In the genomic region with DNA sequence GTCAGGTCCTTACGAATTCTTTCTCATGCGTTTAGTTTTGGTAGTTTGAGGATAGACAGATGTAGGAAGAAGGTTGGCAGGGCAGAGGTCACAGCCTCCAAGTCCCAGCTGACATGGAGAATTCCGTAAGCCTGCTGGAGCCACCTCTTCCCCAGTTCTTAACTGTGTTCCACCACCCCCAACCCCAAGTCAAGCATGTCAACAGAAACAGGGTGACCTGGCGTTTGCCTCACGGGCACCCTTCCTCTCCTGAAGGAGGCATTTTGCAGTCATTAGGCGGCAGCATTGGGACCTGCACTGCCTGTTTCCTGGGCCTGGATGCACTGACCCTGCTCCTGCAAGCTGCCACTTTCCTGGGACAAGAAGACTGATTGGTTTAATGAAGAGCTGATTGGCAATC, we compare ENCODE assay signal across 24 mouse cellular contexts. TPM values are rescaled to one million over a fixed set of nuclear protein-coding genes. Genes with fewer than 3 reads are reported as not detected.
DNase-seq lines count a peak whose midpoint lies in the region; ATAC-seq and TF ChIP-seq lines count a peak whose summit lies in the region.
"Had no signal": no experiment of that assay in that cellular context is flagged by ENCODE, and none has a peak within 500 bp of the region (broad histone marks: within the 10 kb centered on the region; RNA-seq: fewer than 3 reads in every experiment).

No protein-coding gene starts in this region.

- H3K27me3 ChIP-seq in liver, adult 2 months (ENCODE audit: control insufficient read depth, insufficient read depth, low read length), result no peaks in the 10 kb centered on the region
- H3K27me3 ChIP-seq in megakaryocyte, embryonic 14.5 days (replicated peaks), result no peaks in the 10 kb centered on the region
- H3K27me3 ChIP-seq in hindbrain, postnatal 0 days (ENCODE audit: insufficient read depth, low read length), result no peaks in the 10 kb centered on the region
- H3K27me3 ChIP-seq: forebrain, embryonic 13.5 days; hindbrain, embryonic 12.5 days; Patski had no signal

- 61% methylated on average over 6 of the region's 6 CpGs for WGBS in liver, adult 2 months
- WGBS in hindbrain, postnatal 0 days, result 86% methylated on average over 6 of the region's 6 CpGs

- TF ChIP-seq POLR2A in liver, adult 2 months (IDR thresholded peaks at IDR 0.05; ENCODE audit: extremely low read depth, insufficient read depth, low read length), result no peak

- H3K4me3 ChIP-seq in liver, adult 2 months (ENCODE audit: insufficient read depth, low read depth, low read length), result no peak overlapping the region
- H3K4me3 ChIP-seq in megakaryocyte, embryonic 14.5 days (replicated peaks), result peak overlapping the region; percentile 31
- no peak overlapping the region for H3K4me3 ChIP-seq in hindbrain, postnatal 0 days (ENCODE audit: low read length)
- H3K4me3 ChIP-seq: embryonic facial prominence, embryonic 10.5 days; forebrain, embryonic 13.5 days; hindbrain, embryonic 12.5 days had no signal

- H3K4me1 ChIP-seq in liver, adult 2 months (ENCODE audit: control insufficient read depth, insufficient read depth, low read length), result peaks cover 54% of the 10 kb centered on the region
- H3K4me1 ChIP-seq in megakaryocyte, embryonic 14.5 days, result peaks cover 87% of the 10 kb centered on the region
- H3K4me1 ChIP-seq in hindbrain, postnatal 0 days (ENCODE audit: insufficient read depth, low read length), result peaks cover 5% of the 10 kb centered on the region; the same call in 1 of the 2 replicates

- H3K27ac ChIP-seq in liver, adult 2 months (replicated peaks; ENCODE audit: insufficient read depth, low read depth, low read length), result peak overlapping the region; percentile 38
- no peak overlapping the region for H3K27ac ChIP-seq in hindbrain, postnatal 0 days
- H3K27ac ChIP-seq: embryonic facial prominence, embryonic 10.5 days; forebrain, embryonic 13.5 days; hindbrain, embryonic 12.5 days had no signal

- no peak overlapping the region for H3K9ac ChIP-seq in liver, adult 2 months (ENCODE audit: low read depth, low read length)
- H3K9ac ChIP-seq in hindbrain, postnatal 0 days (replicated peaks; ENCODE audit: low read length), result no peak overlapping the region
- H3K9ac ChIP-seq: forebrain, embryonic 13.5 days; forebrain, postnatal 0 days had no signal

- no peak overlapping the region for H3K4me2 ChIP-seq in hindbrain, postnatal 0 days (ENCODE audit: low read depth, low read length)
- H3K4me2 ChIP-seq: forebrain, embryonic 13.5 days; hindbrain, embryonic 12.5 days had no signal

- no peak for TF ChIP-seq CTCF in liver, adult 2 months (IDR thresholded peaks at IDR 0.05; ENCODE audit: low read depth, low read length)
- TF ChIP-seq CTCF in hindbrain, postnatal 0 days (IDR thresholded peaks at IDR 0.05; ENCODE audit: low read depth), result no peak

- peaks cover 7% of the 10 kb centered on the region; the same call in 1 of the 2 replicates for H3K36me3 ChIP-seq in liver, adult 2 months (ENCODE audit: control insufficient read depth, insufficient read depth, low read length)
- peaks cover 87% of the 10 kb centered on the region for H3K36me3 ChIP-seq in megakaryocyte, embryonic 14.5 days (replicated peaks; ENCODE audit: low read length)
- H3K36me3 ChIP-seq in hindbrain, postnatal 0 days (ENCODE audit: insufficient read depth, low read length), result peaks cover 38% of the 10 kb centered on the region

- no peak for ATAC-seq in megakaryocyte, adult 5-6 weeks (ENCODE audit: poor library complexity, severe bottlenecking)
- no peak for ATAC-seq in hindbrain, postnatal 0 days
- ATAC-seq: activated CD4-positive, CD25-positive, alpha-beta regulatory T cell, adult 4 months; forebrain, embryonic 13.5 days; forebrain, postnatal 0 days; hindbrain, embryonic 16.5 days; Patski had no signal

- H3K79me2 ChIP-seq in liver, adult 2 months (ENCODE audit: control insufficient read depth, insufficient read depth, low read length), result peaks cover 44% of the 10 kb centered on the region

- no peaks in the 10 kb centered on the region for H3K9me3 ChIP-seq in megakaryocyte, embryonic 14.5 days
- no peaks in the 10 kb centered on the region for H3K9me3 ChIP-seq in hindbrain, postnatal 0 days (ENCODE audit: low read length)
- H3K9me3 ChIP-seq: embryonic facial prominence, embryonic 10.5 days; forebrain, embryonic 13.5 days; hindbrain, embryonic 12.5 days had no signal

- DNase-seq in adrenal gland, postnatal 14 days, result peak; percentile 61
- DNase-seq in adrenal gland, adult 8-10 months, result no peak
- DNase-seq in liver, adult 2 months (ENCODE audit: extremely low read depth, low read depth, low spot score), result no peak
- DNase-seq in liver, result no peak
- DNase-seq in adipocyte (ENCODE audit: low spot score), result peak; percentile 89
- DNase-seq in hindbrain, postnatal 0 days (ENCODE audit: low spot score), result no peak
- DNase-seq: adrenal gland, postnatal 25 days; cerebellum, adult 2 months; cerebellum, postnatal 10 days; forebrain, postnatal 0 days; gastrocnemius, postnatal 14 days; heart, postnatal 10 days; heart, postnatal 4 days had no signal

RNA-seq across cellular contexts. Expression of gene Slc25a44, which starts 6.9 kb away (rescaled TPM):
- total RNA-seq in adrenal gland, postnatal 14 days (2021), result 46.7 and 51.7 TPM in 2 replicates
- 10 to 100 TPM; 44.3 to 50.8 (median 47.0) TPM for total RNA-seq in adrenal gland, adult 8-10 months (2022)
- total RNA-seq in liver, adult 2 months (2014; rRNA removed), result 26.1 and 28.1 TPM in 2 replicates
- polyA plus RNA-seq in liver, adult 2 months (2012; rRNA removed), result 57.0 and 60.9 TPM in 2 replicates
- polyA plus RNA-seq in megakaryocyte, embryonic 14.5 days (2012; ENCODE audit: insufficient read depth, low replicate concordance), result 6.7 and 7.2 TPM in 2 replicates
- total RNA-seq in megakaryocyte, adult 5-6 weeks (2015), result 11.4 and 11.6 TPM in 2 replicates
- total RNA-seq in megakaryocyte, adult 5-6 weeks (2017), result 17.4 and 18.7 TPM in 2 replicates
- 68.3 and 68.6 TPM in 2 replicates for total RNA-seq in hindbrain, postnatal 0 days (2014; rRNA removed)
- 31.9 and 34.1 TPM in 2 replicates for polyA plus RNA-seq in hindbrain, postnatal 0 days (2015; fragmentation: Nextera tagmentation; extraction: Ambion mirVana)

RNA-seq across cellular contexts. Expression of gene Pmf1, which starts 7.9 kb away (rescaled TPM):
- total RNA-seq in adrenal gland, postnatal 14 days (2021), result 57.0 and 58.2 TPM in 2 replicates
- 10 to 100 TPM; 31.5 to 46.9 (median 34.3) TPM for total RNA-seq in adrenal gland, adult 8-10 months (2022)
- 12.9 and 16.5 TPM in 2 replicates for total RNA-seq in liver, adult 2 months (2014; rRNA removed)
- polyA plus RNA-seq in liver, adult 2 months (2012; rRNA removed), result 59.0 and 68.1 TPM in 2 replicates
- 73.6 and 114 TPM in 2 replicates for polyA plus RNA-seq in megakaryocyte, embryonic 14.5 days (2012; ENCODE audit: insufficient read depth, low replicate concordance)
- 115 and 131 TPM in 2 replicates for total RNA-seq in megakaryocyte, adult 5-6 weeks (2015)
- 78.5 and 81.9 TPM in 2 replicates for total RNA-seq in megakaryocyte, adult 5-6 weeks (2017)
- total RNA-seq in hindbrain, postnatal 0 days (2014; rRNA removed), result 39.4 and 60.4 TPM in 2 replicates
- 47.2 and 48.4 TPM in 2 replicates for polyA plus RNA-seq in hindbrain, postnatal 0 days (2015; fragmentation: Nextera tagmentation; extraction: Ambion mirVana)

RNA-seq across cellular contexts. Expression of gene Bglap, which starts 33.8 kb away (rescaled TPM):
- total RNA-seq in adrenal gland, postnatal 14 days (2021), result 2.1 and 3.3 TPM in 2 replicates
- total RNA-seq in adrenal gland, adult 8-10 months (2022), result 1 to 10 TPM in 2 of 4 experiments, under 1 TPM in 2; 0.77 to 7.8 (median 2.5) TPM
- not detected in 2 replicates for total RNA-seq in liver, adult 2 months (2014; rRNA removed)
- not detected in 2 replicates for polyA plus RNA-seq in liver, adult 2 months (2012; rRNA removed)
- not detected in 2 replicates for polyA plus RNA-seq in megakaryocyte, embryonic 14.5 days (2012; ENCODE audit: insufficient read depth, low replicate concordance)
- total RNA-seq in megakaryocyte, adult 5-6 weeks (2015), result 0.93 and 1.5 TPM in 2 replicates
- total RNA-seq in megakaryocyte, adult 5-6 weeks (2017), result 5.0 and 6.3 TPM in 2 replicates
- total RNA-seq in hindbrain, postnatal 0 days (2014; rRNA removed), result not detected in 2 replicates
- polyA plus RNA-seq in hindbrain, postnatal 0 days (2015; fragmentation: Nextera tagmentation; extraction: Ambion mirVana), result not detected in 2 replicates
- total RNA-seq: adrenal gland, postnatal 25 days; gastrocnemius, adult 18-20 months; gastrocnemius, postnatal 14 days; granulocyte monocyte progenitor cell, adult 5-6 weeks; heart, postnatal 10 days; heart, postnatal 4 days had no signal
- polyA plus RNA-seq: activated CD4-positive, CD25-positive, alpha-beta regulatory T cell, adult 4 months; embryonic facial prominence, embryonic 10.5 days; forebrain, postnatal 0 days; heart, embryonic 14.5 days; hindbrain, embryonic 12.5 days; hindbrain, embryonic 16.5 days had no signal

RNA-seq across cellular contexts. Expression of gene Bglap2, which starts 39.5 kb away (rescaled TPM):
- total RNA-seq in adrenal gland, postnatal 14 days (2021), result not detected in 2 replicates
- 1 to 10 TPM in 1 of 4 experiments, not detected in 3; 2.1 TPM for total RNA-seq in adrenal gland, adult 8-10 months (2022)
- total RNA-seq in liver, adult 2 months (2014; rRNA removed), result not detected in 2 replicates
- polyA plus RNA-seq in liver, adult 2 months (2012; rRNA removed), result not detected in 2 replicates
- polyA plus RNA-seq in megakaryocyte, embryonic 14.5 days (2012; ENCODE audit: insufficient read depth, low replicate concordance), result not detected in 2 replicates
- 0.84 TPM in 1 of 2 replicates, not detected in the other for total RNA-seq in megakaryocyte, adult 5-6 weeks (2015)
- 0.66 TPM in 1 of 2 replicates, not detected in the other for total RNA-seq in megakaryocyte, adult 5-6 weeks (2017)
- total RNA-seq in hindbrain, postnatal 0 days (2014; rRNA removed), result not detected in 2 replicates
- polyA plus RNA-seq in hindbrain, postnatal 0 days (2015; fragmentation: Nextera tagmentation; extraction: Ambion mirVana), result not detected in 2 replicates
- total RNA-seq: gastrocnemius, adult 18-20 months; gastrocnemius, postnatal 14 days; granulocyte monocyte progenitor cell, adult 5-6 weeks; heart, postnatal 10 days; heart, postnatal 4 days had no signal
- polyA plus RNA-seq: activated CD4-positive, CD25-positive, alpha-beta regulatory T cell, adult 4 months; embryonic facial prominence, embryonic 10.5 days; forebrain, embryonic 13.5 days; forebrain, postnatal 0 days; heart, embryonic 14.5 days; hindbrain, embryonic 12.5 days; hindbrain, embryonic 16.5 days; Patski had no signal

RNA-seq across cellular contexts. Expression of gene Sema4a, which starts 43.0 kb away (rescaled TPM):
- 11.0 and 11.5 TPM in 2 replicates for total RNA-seq in adrenal gland, postnatal 14 days (2021)
- 10 to 100 TPM; 12.2 to 14.0 (median 12.5) TPM for total RNA-seq in adrenal gland, adult 8-10 months (2022)
- total RNA-seq in liver, adult 2 months (2014; rRNA removed), result 23.4 and 37.9 TPM in 2 replicates
- 109 and 117 TPM in 2 replicates for polyA plus RNA-seq in liver, adult 2 months (2012; rRNA removed)
- polyA plus RNA-seq in megakaryocyte, embryonic 14.5 days (2012; ENCODE audit: insufficient read depth, low replicate concordance), result 8.4 and 26.0 TPM in 2 replicates
- 171 and 181 TPM in 2 replicates for total RNA-seq in megakaryocyte, adult 5-6 weeks (2015)
- 164 and 167 TPM in 2 replicates for total RNA-seq in megakaryocyte, adult 5-6 weeks (2017)
- total RNA-seq in hindbrain, postnatal 0 days (2014; rRNA removed), result 39.4 and 45.2 TPM in 2 replicates
- 25.4 and 26.5 TPM in 2 replicates for polyA plus RNA-seq in hindbrain, postnatal 0 days (2015; fragmentation: Nextera tagmentation; extraction: Ambion mirVana)

Comparison
In these comparisons a context has a peak if more than half of its experiments do, and no peak if none do; other contexts are left out.
1. DNase-seq: peak in adrenal gland, postnatal 14 days (single experiment) and adipocyte (single experiment); none in adrenal gland, adult 8-10 months (single experiment), liver, adult 2 months (single experiment), liver (single experiment) and hindbrain, postnatal 0 days (single experiment).